Mouse (Mus musculus) brain, embryonic 18.5 days (tissue): ENCODE measurements around the gene Ddi2.
A peak's percentile ranks its signal among the peaks of the same experiment; 100 is the strongest.

Experiments
- DNase-seq: peaks from one replicate; pipeline ENCODE4 v3.0.0-alpha.2; 2012; ENCODE audit warnings: low read depth, low spot score

The Ddi2 gene

DNA sequence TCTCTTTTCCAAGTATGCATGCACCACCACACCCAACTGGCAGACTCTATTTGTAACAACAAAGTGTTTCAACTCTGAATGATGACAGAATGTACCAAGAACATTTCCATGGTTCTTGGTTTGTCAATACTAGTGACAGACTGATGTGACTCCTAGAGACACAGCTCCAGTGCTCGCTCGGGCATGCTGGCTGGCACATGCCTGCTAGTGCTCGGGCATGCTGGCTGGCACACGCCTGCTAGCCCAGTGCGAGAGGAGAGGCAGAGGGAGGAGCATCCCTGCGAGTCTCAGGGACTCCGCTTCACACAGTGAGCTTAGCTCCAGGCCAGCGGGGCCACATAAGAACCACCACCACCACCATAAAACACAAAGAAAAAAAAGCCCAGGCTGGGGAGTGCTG is 28.5 kb downstream of the Ddi2 start:
- DNase-seq, result no peak

DNA sequence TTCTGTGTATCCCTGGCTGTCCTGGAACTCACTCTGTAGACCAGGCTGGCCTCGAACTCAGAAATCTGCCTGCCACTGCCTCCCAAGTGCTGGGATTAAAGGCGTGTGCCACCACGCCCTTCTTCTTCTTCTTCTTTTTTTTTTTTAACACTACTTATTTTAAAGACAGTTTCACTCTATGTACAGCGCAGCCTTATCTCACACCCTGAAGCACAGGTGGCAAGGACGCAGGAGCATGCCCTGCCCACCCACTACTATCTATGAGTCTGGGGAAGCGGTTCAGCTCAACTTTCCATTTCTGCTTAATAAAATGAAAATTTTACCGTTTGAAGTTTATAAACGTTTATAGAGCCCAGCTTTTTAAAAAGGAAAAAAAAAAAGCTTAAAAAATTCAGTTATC is 34.7 kb downstream of the Ddi2 start:
- no peak for DNase-seq

DNA sequence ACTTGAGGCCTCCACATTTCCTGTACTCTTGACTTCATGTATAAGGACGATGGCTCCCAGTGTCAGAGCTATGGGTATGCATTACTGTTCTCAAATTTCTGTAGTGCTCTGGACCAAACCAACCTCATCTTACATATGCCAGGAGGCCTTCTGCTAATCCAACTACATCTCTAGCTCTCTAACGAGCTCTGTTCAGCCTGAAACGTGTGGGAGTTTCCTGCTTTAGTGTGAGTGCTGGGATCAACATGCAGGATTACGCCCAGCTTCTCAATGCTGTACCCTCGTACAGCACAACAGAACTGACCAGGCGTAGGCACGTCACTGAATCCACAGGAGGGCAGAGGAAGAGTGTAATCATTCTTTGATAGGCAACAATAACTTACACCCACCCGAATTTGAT is 36.7 kb downstream of the Ddi2 start:
- DNase-seq, result no peak

DNA sequence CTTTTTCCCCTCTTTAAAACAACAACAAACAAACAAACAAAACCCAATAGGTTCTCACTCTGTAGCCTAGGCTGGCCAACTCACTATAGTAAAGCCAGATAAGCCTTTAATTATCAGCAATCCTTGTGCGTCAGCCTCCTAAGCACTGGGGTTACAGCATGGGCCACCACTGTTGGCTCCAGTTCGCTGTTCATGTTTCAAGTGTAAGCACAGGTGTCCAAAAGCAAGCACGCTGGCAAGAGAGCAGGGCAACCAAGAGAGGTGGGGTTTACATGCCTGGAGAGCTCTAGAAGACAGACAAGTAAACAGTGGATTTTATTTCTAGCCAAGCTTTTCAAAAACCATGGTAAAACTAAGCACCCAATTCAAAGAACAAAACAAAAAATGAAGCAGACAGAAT is 37.1 kb downstream of the Ddi2 start:
- no peak for DNase-seq

DNA sequence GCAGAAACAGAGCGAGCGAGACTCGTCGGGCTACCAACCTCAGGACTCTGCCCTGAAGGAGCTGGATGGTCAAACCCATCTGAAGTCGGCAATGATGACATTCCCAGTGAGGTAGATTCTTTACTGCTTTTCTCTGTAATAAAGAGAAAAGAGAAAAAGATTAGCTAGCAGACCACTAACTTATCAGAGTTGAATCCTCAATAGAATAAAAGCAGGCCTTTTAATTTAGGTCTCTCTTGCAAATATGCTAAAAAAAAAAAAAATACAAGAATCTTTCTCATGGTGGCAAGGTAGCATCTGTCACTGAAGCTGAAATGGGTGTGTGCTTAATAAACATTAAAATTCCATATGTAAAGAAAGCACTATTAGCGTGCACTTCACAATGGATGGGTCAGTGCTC is 37.7 kb downstream of the Ddi2 start, which contains the start of gene Rsc1a1:
Rsc1a1 (minus strand) TSS at position 101 of the 400 bp plus-strand sequence.
- DNase-seq, result no peak

DNA sequence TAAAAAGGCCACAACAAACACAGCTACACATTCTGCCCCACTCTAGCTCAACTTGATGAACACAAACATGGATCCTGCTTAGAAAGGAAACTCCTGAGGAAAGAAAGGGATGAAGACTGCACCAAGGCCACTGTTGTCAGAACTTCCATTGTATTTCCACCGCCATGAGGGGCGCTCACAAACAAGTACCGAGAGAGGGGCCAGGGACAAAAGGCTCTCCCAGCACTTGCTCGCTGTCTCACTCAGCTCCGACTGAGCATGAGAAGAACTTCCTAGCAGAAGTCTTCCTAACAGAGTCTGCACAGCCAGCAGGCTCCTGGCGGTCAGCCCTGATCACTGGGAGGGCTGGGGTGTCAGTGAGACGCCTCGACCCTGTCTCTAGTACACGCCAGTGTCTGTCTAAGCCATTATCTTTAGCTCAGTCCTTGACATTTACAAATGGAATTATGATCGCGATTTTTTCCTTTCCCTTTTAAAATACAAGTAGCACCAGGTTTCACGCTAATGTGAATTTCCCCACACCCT is 40.5 kb downstream of the Ddi2 start:
- no peak for DNase-seq

DNA sequence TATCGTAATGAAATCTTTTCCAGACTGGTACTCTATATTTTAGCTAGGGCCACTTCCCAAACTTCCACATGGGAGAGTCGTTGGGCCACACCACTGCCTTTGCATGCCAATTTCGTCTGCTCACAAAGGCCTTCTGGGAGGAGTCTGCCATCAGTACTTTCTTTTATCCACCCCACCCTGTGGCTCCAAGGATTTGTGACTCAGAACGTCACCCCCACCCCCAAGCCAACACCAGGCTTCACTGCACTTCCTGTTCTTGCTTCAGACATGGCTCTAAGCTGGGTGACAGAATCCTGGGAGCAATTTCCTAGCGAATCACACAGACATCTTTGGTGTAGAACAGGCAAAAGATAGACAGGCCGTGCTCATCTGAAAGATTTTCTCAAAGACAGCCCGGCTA is 41.5 kb downstream of the Ddi2 start:
- DNase-seq, result no peak

DNA sequence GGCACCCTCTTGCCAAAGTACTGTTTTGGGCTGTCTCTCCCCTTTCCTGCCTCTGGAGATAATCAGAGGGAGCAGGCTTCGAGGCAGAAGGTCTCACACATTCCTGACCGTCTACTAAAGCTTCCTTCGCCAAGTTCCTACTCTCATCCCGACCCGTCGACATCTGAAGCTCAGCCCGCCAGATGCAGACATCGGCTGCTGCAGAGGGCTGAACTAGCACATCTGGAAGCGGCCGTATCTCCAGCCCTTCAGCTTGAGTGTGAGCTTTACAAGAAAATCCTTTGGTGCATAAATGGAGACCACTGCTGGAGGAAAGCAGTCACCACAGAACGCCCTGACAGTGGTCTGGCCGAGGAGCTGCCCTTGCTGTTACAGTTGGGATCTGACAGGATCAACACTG is 42.3 kb downstream of the Ddi2 start:
- no peak for DNase-seq

DNA sequence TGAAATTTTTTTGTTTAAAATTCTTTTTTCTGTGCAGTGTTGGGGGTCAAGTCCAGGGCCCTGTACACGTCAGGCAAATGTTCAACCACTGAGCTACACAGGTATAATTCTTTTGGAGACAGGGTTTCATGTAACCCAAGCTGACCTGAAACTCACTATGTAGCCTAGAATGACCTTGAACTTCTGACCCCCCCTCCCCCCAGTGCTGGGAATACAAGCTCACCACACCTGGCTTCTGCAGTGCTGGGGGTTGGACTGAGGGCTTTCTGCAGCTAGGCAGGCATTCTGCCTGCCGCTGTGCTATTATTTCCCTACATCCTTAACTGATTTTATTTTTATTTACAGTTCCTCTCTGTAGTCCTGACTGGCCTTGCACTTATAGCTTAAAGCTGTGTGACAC is 44.2 kb downstream of the Ddi2 start:
- no peak for DNase-seq

DNA sequence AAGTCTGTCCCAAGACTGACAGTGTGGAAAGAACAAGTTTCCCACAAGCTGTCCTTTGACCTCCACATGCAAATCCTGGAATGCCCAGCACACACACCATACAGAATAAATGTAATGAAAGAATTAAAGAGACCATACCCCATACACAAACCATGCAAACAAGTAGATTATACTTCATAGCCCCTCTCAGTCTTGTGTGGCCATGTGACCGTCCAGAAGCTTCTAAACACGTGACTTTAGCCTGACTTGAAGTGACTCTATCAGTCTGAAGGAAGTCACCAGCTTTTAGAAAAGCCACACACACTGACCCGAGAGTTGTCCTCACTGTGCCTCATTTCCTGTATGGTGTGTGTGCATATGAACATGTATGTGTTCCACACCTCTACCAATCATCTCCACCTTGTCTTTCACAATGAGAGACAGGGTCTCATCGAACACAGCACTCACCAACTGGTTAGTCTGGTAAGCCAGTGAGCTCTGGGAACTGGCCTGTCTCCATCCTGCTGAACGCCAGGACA is 46.7 kb downstream of the Ddi2 start:
- no peak for DNase-seq

DNA sequence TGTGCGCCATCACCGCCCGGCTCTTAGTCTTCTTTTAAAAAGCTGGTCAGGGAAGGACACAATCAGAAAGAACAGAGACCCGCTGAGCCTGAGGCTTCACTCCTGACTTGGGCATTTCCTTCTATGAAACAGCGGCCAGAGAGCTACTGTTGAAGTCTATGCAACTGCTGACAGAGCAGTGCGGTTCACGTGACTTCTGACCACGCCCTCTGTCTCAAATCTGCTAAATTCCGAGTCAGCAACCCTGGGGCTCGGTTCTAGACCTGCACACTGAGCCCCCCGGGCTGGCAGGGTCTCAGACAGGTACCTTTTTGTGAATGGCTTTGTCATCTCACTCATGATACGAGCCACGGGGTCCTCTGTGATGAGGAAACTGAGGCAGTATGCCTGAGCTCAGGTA is 50.9 kb downstream of the Ddi2 start:
- no peak for DNase-seq

DNA sequence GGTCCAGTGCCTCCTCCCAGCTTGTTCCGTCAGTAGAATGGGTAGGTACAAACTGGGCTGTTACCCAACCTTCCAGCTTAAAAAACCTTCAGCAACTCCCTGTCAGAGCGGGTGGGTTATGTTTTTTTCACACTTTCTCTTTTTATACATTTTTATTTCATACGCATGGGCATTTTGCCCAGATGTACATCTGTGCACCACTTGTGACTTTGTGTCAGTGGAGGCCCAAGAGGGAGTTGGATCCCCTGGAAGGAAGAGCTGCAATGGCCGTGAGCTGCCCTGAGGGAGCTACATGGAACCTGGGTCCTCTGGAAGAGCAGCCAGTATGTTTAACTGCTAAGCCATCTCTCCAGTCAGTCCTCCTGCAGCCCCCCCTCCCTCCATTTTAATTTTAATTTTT is 51.8 kb downstream of the Ddi2 start:
- DNase-seq, result no peak

DNA sequence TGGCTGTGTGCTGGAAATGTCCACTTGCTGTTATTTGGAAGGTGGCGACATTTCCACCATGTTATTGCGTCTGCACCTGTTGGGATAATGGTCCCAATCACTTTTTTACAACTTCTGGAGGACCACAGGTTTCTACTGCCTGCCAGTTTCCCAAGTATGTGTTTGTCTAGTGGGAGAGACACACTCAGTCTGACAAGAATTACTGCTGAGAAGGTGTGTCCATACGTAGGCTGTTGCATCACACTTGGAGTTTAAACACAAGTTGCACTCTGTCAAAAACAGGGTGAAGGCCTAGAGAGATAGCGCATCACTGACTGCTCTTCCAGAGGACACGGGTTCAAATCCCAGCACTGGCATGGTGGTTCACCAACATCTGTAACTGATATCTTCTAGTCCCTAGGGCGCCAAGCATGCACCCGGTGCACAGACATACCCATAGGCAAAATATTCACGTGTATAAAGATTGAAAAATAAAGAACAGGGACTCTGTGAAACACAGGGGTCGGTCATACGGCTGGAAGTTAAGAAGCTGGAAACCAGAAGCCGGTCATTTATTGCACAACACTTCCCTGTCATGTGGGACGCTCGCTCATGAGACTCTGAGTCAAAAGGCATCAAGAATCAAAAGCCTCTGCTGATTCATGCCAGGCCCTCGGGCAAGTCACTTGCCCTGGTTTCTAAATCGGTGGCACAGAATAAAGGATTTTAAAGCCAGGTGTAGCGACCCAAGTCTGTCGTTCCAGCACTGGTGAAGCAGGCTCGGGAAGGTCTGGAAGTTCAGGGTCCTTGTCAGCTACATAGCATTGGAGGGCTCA is 53.1 kb downstream of the Ddi2 start:
- no peak for DNase-seq

DNA sequence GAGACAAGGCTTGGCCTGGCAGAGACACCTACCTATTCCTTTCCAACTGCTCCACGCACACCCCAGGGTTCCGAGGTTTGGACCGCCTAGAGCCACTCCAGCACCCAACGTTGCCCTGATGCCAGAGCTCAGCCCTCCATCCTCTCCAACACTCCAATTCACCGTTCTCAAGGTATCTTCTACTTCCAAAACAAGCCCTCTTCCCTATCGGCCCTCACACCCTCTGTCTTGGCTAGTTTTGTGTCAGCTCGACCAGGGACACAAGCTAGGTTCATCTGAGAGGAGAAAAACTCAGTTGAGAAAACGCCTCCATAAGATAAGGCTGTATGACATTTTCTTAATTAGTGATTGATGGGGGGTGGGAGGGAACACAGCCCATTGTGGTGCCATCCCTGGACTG is 58.4 kb downstream of the Ddi2 start, which contains the start of gene Plekhm2:
Plekhm2 (minus strand) TSS at position 101 of the 400 bp plus-strand sequence.
- DNase-seq, result no peak

DNA sequence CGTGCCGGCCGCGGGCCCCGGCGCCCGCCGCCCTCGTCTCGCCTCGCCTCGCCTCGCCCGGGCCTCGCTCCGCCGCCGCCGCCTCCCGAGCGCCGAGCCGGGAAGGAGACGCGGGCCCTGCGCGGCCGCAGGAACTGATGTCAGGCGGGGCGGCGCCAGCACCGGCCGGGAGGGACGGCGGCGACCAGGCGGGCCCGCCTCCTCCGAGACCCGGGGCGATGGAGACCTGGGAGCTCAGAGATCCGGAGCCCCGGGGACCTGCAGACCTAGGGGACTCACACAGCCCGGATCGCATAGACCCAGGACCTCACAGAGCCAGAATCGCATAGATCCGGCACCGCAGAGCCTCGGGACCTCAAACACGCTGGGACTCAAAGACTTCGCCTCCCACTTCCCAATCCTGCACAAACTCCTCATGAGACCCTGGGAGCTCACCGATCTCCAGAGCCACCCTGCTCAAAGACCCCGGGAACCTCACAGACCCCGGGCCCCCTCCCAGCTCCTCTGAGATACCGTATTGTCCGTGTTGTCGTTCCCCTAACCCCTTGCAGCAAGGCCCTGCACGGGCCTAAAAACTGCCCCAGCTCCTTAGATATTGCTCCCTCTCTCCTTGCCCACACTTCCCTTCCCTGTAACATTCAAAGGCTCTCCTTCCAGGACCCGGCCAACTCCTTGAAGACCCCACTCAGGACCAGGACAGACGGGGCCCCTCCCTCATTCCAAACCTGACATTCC is 59.0 kb downstream of the Ddi2 start:
- peak; percentile 22 for DNase-seq

DNA sequence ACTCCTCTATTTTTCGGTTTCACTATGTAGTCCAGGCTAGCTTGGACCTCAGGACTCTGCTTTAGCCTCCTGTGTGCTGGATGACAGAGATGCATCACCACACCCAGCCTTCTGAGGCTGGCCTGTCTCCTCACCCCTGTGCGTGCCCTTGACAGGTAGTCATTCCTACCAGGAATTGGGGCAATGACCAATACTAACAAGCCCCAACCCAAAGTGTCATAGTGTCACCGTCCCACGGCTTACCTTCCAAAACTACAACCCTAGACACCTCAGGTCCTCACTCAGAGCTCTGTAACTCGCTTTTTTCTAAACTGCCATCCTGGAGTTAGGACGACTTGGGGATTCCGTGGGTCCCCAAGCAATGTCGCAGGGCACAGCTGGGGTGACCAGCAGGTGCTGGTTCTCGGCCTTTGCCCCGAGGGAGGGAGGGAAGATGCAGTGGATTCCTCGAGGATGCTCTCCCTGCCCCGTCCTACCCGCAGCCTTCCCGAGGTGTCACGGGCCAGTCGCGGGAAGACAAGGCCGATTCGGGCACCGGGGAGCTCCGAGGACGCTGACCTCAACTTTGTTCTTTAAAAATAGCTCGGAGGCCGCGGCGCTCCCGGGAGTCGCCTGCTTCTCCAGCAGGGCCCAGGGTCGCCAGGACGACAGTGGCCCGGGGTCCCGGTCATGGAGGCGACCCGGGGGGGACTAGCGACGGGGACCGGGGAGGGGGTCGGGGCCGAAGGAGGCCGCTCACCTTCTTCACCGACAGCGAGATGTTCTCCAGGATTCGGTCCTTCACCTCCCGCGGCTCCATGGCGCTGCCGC is 59.9 kb downstream of the Ddi2 start:
- DNase-seq, result no peak

DNA sequence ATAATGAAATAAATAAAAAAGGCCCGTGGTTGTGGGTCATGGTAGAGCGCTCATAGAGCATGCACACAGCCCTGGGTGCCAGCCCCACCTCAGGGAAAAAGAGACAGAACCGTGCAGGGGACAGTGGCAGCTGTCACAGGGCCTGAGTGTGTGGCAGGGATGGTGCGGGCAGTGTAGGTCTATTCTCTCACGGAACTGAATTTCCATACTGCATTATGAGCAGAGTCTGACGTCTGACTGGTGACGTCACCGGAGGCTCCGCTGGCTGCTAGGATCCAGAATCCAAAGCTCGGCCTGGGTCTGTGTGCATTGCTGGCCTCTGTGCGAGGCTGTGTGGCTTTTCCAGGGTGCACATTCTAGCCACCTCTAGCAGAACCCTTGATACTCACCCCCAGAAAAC is 62.3 kb downstream of the Ddi2 start:
- DNase-seq, result no peak

DNA sequence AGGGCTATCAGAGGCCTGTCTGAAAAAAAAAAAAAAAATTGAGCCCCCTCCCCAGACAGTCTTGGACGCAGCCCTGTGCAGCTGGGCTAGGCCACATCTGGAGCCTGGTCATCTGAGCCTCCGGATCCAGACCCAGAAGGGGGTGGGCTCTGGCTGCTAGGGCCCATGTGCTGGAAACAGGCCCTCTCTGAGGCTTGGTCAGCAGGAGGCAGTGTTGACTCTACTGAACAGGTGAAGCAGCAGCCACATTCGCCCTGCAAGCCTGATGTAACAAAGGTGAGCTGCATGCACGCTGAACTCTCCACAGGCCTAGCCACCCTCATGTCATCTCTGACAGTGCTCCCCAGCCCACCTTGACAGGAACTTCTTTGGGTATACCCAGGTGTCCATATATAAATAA is 63.5 kb downstream of the Ddi2 start:
- no peak for DNase-seq

DNA sequence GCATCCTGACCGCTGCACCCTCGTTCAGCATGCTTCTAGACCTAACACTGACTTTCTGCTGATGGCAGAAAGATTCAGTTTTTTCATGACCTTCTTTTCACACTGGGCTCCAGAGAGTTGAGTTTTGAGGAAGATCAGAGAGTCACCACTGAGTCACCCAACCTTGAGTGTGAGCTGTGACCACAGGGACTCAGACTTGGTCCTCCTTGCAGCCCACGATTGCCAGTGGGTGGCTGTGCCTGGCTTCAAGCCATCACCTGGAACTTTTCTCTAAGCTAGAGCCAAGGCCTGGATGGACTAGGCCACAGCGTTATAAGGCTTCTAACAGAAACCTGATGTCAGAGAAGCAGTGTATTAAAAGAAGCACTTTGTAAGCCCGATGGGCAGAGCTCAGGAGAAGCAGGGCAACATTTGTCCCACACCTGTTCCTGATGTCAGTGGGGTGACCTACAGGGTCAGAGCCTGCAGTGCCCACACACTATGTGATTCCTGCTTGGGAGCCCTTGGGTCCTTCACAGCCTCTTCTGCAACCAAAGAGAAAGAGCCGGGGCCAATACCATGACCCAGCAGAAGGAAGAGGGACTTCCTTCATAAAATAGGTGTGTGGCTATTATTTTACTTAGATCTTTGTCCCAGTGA is 64.3 kb downstream of the Ddi2 start:
- DNase-seq, result no peak

DNA sequence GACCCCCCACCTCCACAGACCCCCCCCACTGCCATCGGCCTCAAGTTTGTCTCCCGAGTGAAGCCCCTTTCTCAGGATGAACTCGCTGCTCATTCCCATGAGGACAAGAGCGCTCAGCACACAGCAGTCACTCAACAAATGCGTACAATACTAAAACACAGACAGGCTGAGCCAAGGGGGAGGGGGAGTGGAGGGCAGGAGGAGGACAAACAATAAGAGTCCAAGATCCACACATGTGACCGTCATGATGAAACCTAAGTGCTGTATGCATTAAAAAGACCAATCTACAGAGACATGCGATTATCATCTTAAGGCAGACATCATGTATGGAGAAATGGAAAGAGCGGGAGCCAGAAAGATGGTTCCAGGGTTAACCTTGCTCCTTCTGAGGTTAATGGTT is 66.3 kb downstream of the Ddi2 start:
- DNase-seq, result no peak

DNA sequence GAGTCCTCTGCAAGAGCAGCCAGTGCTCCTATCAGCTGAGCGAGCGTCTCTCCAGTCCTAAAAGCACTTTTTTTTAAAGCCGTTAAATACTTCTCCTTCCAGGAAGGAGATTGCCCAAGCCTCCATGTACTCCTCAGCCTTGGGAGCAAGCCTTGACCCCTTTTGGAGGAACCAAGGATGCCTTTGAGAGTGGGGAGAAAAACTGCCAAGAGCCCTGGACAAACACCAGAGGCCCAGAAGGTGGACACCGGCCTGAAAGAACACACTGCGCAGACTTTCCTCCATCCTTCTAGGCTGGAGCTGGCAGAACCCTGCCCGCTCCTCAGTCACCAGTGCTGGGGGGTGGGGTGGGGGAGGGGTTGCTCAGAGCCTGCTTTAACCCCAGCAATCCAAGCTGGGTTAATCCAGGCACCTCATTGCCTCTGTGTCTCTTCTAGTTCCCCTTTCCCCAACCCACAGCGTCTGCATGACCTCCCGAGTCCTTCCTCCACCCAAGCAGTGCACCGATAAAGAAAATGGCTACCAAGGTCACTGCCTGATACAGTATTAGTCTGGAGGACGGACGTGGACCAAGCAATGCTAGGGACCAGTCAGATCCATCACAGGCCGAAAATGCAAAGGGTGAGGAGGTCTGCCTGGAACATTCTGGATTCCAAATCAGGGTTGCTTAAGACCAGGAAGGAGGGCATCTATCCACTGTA is 67.2 kb downstream of the Ddi2 start:
- no peak for DNase-seq
